Mouse (Mus musculus) stomach, postnatal 0 days (tissue): ENCODE data around the gene Serpinb1a.

Experiments
- CTCF ChIP-seq: IDR thresholded peaks from 2 replicates; pipeline ENCODE4 v1.5.1; 2016; ENCODE audit warnings: antibody characterized with exemption, low read depth, mild to moderate bottlenecking, moderate library complexity
- EP300 ChIP-seq: optimal IDR thresholded peaks from 2 replicates; pipeline ENCODE3; 2016; ENCODE audit warnings: antibody characterized with exemption

GRCm38 (mm10) chr13:32824377-32825330, 26.3 kb downstream of the Serpinb1a start:
- TF ChIP-seq CTCF (no peak), EP300 (no peak)
